ENCODE assay signal across 12 mouse cellular contexts in genomic region chr3:103772846-103773245, GRCm38 (mm10). TPM values are rescaled to one million over a fixed set of nuclear protein-coding genes. Genes with fewer than 3 reads are reported as not detected.
DNase-seq lines count a peak whose midpoint lies in the region; ATAC-seq lines count a peak whose summit lies in the region.
"Had no signal": no experiment of that assay in that cellular context is flagged by ENCODE, and none has a peak within 500 bp of the region (broad histone marks: within the 10 kb centered on the region; RNA-seq: fewer than 3 reads in every experiment).

No protein-coding gene starts in this region.

- no peak overlapping the region for H3K4me2 ChIP-seq in heart, embryonic 11.5 days
- H3K4me2 ChIP-seq in forebrain, embryonic 15.5 days (replicated peaks) = no peak overlapping the region
- H3K4me2 ChIP-seq: hindbrain, embryonic 13.5 days had no signal

- DNase-seq in heart, postnatal 36 days = no peak
- peak; percentile 59 to 66 for DNase-seq in B cell, adult 2 months
- peak; percentile 40 for DNase-seq in kidney, postnatal 10 days
- DNase-seq in layer of hippocampus, adult 8-10 months (ENCODE audit: low spot score in 2 of 2) = no peak
- no peak for DNase-seq in c-Kit-positive CD71-positive TER-119-positive erythroid progenitor cells, embryonic 14.5 days (ENCODE audit: low spot score)
- DNase-seq: cerebellum, adult 11-12 months had no signal

- H3K36me3 ChIP-seq in heart, embryonic 11.5 days (ENCODE audit: control insufficient read depth, insufficient read depth, low read length) = no peaks in the 10 kb centered on the region
- peaks cover 15% of the 10 kb centered on the region for H3K36me3 ChIP-seq in forebrain, embryonic 15.5 days

- no peak overlapping the region for H3K4me3 ChIP-seq in heart, embryonic 11.5 days (ENCODE audit: low read depth, low read length)
- no peak overlapping the region for H3K4me3 ChIP-seq in brown adipose tissue, adult 24 weeks (ENCODE audit: insufficient read depth, low read depth, low read length)
- H3K4me3 ChIP-seq in forebrain, embryonic 15.5 days = no peak overlapping the region
- H3K4me3 ChIP-seq: hindbrain, embryonic 13.5 days had no signal

- peaks cover 10% of the 10 kb centered on the region for H3K4me1 ChIP-seq in heart, embryonic 11.5 days (ENCODE audit: control insufficient read depth, insufficient read depth, low read length)
- peaks cover 24% of the 10 kb centered on the region for H3K4me1 ChIP-seq in brown adipose tissue, adult 24 weeks (ENCODE audit: control insufficient read depth, insufficient read depth, insufficient read length, low read length)
- H3K4me1 ChIP-seq in forebrain, embryonic 15.5 days = peaks cover 8% of the 10 kb centered on the region

- no peak for ATAC-seq in heart, embryonic 11.5 days (replicated peaks; ENCODE audit: insufficient number of reproducible peaks, low FRiP score, low TSS enrichment)
- ATAC-seq in forebrain, embryonic 15.5 days (replicated peaks) = no peak

- 0 out of 2 replicates have a peak overlapping the region, but pooled peaks have one; percentile 31 for H3K27ac ChIP-seq in heart, embryonic 11.5 days (ENCODE audit: low read depth, low read length)
- H3K27ac ChIP-seq in brown adipose tissue, adult 24 weeks (replicated peaks; ENCODE audit: low read depth, low read length) = peak overlapping the region; percentile 38
- no peak overlapping the region for H3K27ac ChIP-seq in forebrain, embryonic 15.5 days (replicated peaks)
- H3K27ac ChIP-seq: hindbrain, embryonic 13.5 days had no signal

- intact Hi-C loops in heart, postnatal 36 days (cut with DNase I) = loop anchor here (5.0 kb wide), 1 partner anchor 34 kb away; the partner anchor contains the start of genes Ap4b1, Dclre1b and Gm43064

- H3K9me3 ChIP-seq in heart, embryonic 11.5 days (replicated peaks; ENCODE audit: control insufficient read depth, low read length) = no peaks in the 10 kb centered on the region
- H3K9me3 ChIP-seq in forebrain, embryonic 15.5 days = no peaks in the 10 kb centered on the region
- H3K9me3 ChIP-seq: hindbrain, embryonic 13.5 days had no signal

- H3K9ac ChIP-seq in heart, embryonic 11.5 days (ENCODE audit: low read depth, low read length) = no peak overlapping the region
- no peak overlapping the region for H3K9ac ChIP-seq in forebrain, embryonic 15.5 days (replicated peaks)
- H3K9ac ChIP-seq: hindbrain, embryonic 13.5 days had no signal

- 76% methylated on average over 4 of the region's 4 CpGs for WGBS in heart, embryonic 11.5 days (ENCODE audit: insufficient replicate concordance)
- 77% methylated on average over 4 of the region's 4 CpGs for WGBS in forebrain, embryonic 15.5 days

- no peaks in the 10 kb centered on the region for H3K27me3 ChIP-seq in heart, embryonic 11.5 days (ENCODE audit: control insufficient read depth, insufficient read depth, low read length)
- H3K27me3 ChIP-seq in forebrain, embryonic 15.5 days = no peaks in the 10 kb centered on the region
- H3K27me3 ChIP-seq: hindbrain, embryonic 13.5 days had no signal

RNA-seq across cellular contexts. Expression of gene Hipk1, which starts 18.5 kb away (rescaled TPM):
- polyA plus RNA-seq in heart, embryonic 11.5 days (2014; fragmentation: Nextera tagmentation; extraction: Ambion mirVana) = 12.2 and 12.7 TPM in 2 replicates
- total RNA-seq in heart, postnatal 36 days (2021) = 100 to 1,000 TPM; 100 to 114 TPM
- 48.2 and 54.0 TPM in 2 replicates for polyA plus RNA-seq in brown adipose tissue, adult 24 weeks (2012; ENCODE audit: insufficient read depth, insufficient read length, missing spikeins)
- polyA plus RNA-seq in forebrain, embryonic 15.5 days (2015; fragmentation: Nextera tagmentation; extraction: Ambion mirVana) = 13.0 and 13.5 TPM in 2 replicates
- total RNA-seq in layer of hippocampus, adult 8-10 months (2022) = 100 to 1,000 TPM; 115 to 141 (median 129) TPM

RNA-seq across cellular contexts. Expression of gene Gm10964, which starts 33.7 kb away (rescaled TPM):
- polyA plus RNA-seq in heart, embryonic 11.5 days (2014; fragmentation: Nextera tagmentation; extraction: Ambion mirVana) = not detected in 2 replicates
- total RNA-seq in heart, postnatal 36 days (2021) = not detected
- polyA plus RNA-seq in brown adipose tissue, adult 24 weeks (2012; ENCODE audit: insufficient read depth, insufficient read length, missing spikeins) = not detected in 2 replicates
- polyA plus RNA-seq in forebrain, embryonic 15.5 days (2015; fragmentation: Nextera tagmentation; extraction: Ambion mirVana) = not detected in 2 replicates
- total RNA-seq in layer of hippocampus, adult 8-10 months (2022) = not detected
- total RNA-seq: left cerebral cortex, postnatal 36 days had no signal
- polyA plus RNA-seq: forebrain, embryonic 11.5 days; hindbrain, embryonic 13.5 days had no signal

RNA-seq across cellular contexts. Expression of gene Olfml3, which starts 35.0 kb away (rescaled TPM):
- 21.8 and 22.4 TPM in 2 replicates for polyA plus RNA-seq in heart, embryonic 11.5 days (2014; fragmentation: Nextera tagmentation; extraction: Ambion mirVana)
- total RNA-seq in heart, postnatal 36 days (2021) = 1 to 10 TPM; 5.2 to 6.0 TPM
- 1.3 and 2.5 TPM in 2 replicates for polyA plus RNA-seq in brown adipose tissue, adult 24 weeks (2012; ENCODE audit: insufficient read depth, insufficient read length, missing spikeins)
- polyA plus RNA-seq in forebrain, embryonic 15.5 days (2015; fragmentation: Nextera tagmentation; extraction: Ambion mirVana) = 5.1 and 5.3 TPM in 2 replicates
- 10 to 100 TPM; 13.9 to 56.8 (median 28.8) TPM for total RNA-seq in layer of hippocampus, adult 8-10 months (2022)

RNA-seq across cellular contexts. Expression of gene Dclre1b, which starts 36.4 kb away (rescaled TPM):
- 23.4 and 27.5 TPM in 2 replicates for polyA plus RNA-seq in heart, embryonic 11.5 days (2014; fragmentation: Nextera tagmentation; extraction: Ambion mirVana)
- 1 to 10 TPM; 6.5 to 9.2 TPM for total RNA-seq in heart, postnatal 36 days (2021)
- polyA plus RNA-seq in brown adipose tissue, adult 24 weeks (2012; ENCODE audit: insufficient read depth, insufficient read length, missing spikeins) = 6.9 and 8.4 TPM in 2 replicates
- polyA plus RNA-seq in forebrain, embryonic 15.5 days (2015; fragmentation: Nextera tagmentation; extraction: Ambion mirVana) = 24.2 and 26.8 TPM in 2 replicates
- 10 to 100 TPM in 2 of 4 experiments, 1 to 10 TPM in 2; 7.4 to 12.1 (median 9.7) TPM for total RNA-seq in layer of hippocampus, adult 8-10 months (2022)

RNA-seq across cellular contexts. Expression of gene Ap4b1, which starts 36.5 kb away (rescaled TPM):
- polyA plus RNA-seq in heart, embryonic 11.5 days (2014; fragmentation: Nextera tagmentation; extraction: Ambion mirVana) = 17.5 and 20.4 TPM in 2 replicates
- 10 to 100 TPM; 12.4 to 14.0 TPM for total RNA-seq in heart, postnatal 36 days (2021)
- polyA plus RNA-seq in brown adipose tissue, adult 24 weeks (2012; ENCODE audit: insufficient read depth, insufficient read length, missing spikeins) = 8.6 and 10.6 TPM in 2 replicates
- 21.4 and 23.5 TPM in 2 replicates for polyA plus RNA-seq in forebrain, embryonic 15.5 days (2015; fragmentation: Nextera tagmentation; extraction: Ambion mirVana)
- 10 to 100 TPM; 11.4 to 14.3 (median 13.1) TPM for total RNA-seq in layer of hippocampus, adult 8-10 months (2022)

Comparison
In these comparisons a context has a peak if more than half of its experiments do, and no peak if none do; other contexts are left out.
1. DNase-seq: peak in B cell, adult 2 months (2 of 2) and kidney, postnatal 10 days (single experiment); none in heart, postnatal 36 days (0 of 2), layer of hippocampus, adult 8-10 months (0 of 2) and c-Kit-positive CD71-positive TER-119-positive erythroid progenitor cells, embryonic 14.5 days (single experiment).